Mouse (Mus musculus) liver, embryonic 11.5 days (tissue): ENCODE results near the gene Ric8b. TPM values are rescaled to one million over a fixed set of nuclear protein-coding genes. Genes with fewer than 3 reads are reported as not detected.

Experiments
- ATAC-seq: fragments of 200-750 bp; cut with Nextera tagmentation; replicated peaks from 2 replicates; pipeline ENCODE4 v1.8.0; 2017; ENCODE audit warnings: moderate number of reproducible peaks, mild to moderate bottlenecking, moderate TSS enrichment, moderate library complexity; ENCODE audit not compliant: low FRiP score
- DNase-seq: peaks from one replicate; pipeline ENCODE4 v3.0.0-alpha.2; 2017; ENCODE audit warnings: low spot score
- H3K27ac ChIP-seq: fragments of 300-500 bp; sonication (generic); 2 replicates; pipeline ENCODE4 v1.5.1; 2014; ENCODE audit warnings: mild to moderate bottlenecking, low read depth, low read length, control low read depth
- H3K27me3 ChIP-seq: fragments of 300-500 bp; sonication (generic); replicated peaks from 2 replicates; pipeline ENCODE4 v1.6.1; 2014; ENCODE audit warnings: low read length, mixed read lengths; ENCODE audit not compliant: control insufficient read depth, insufficient read depth
- H3K36me3 ChIP-seq: fragments of 300-500 bp; sonication (generic); 2 replicates; pipeline ENCODE4 v1.6.1; 2014; ENCODE audit warnings: mild to moderate bottlenecking, low read length, moderate library complexity, mixed read lengths; ENCODE audit not compliant: control insufficient read depth, insufficient read depth
- H3K4me1 ChIP-seq: fragments of 300-500 bp; sonication (generic); replicated peaks from 2 replicates; pipeline ENCODE4 v1.6.1; 2014; ENCODE audit warnings: low read length, mixed read lengths; ENCODE audit not compliant: control insufficient read depth, insufficient read depth
- H3K4me2 ChIP-seq: fragments of 300-500 bp; sonication (generic); 2 replicates; pipeline ENCODE4 v1.6.1; 2014; ENCODE audit warnings: mild to moderate bottlenecking, control low read depth, moderate library complexity
- H3K4me3 ChIP-seq: fragments of 300-500 bp; sonication (generic); 2 replicates; pipeline ENCODE4 v1.5.1; 2014; ENCODE audit warnings: low read depth, low read length, control low read depth
- H3K9ac ChIP-seq: fragments of 300-500 bp; sonication (generic); 2 replicates; pipeline ENCODE4 v1.6.1; 2014; ENCODE audit warnings: low read depth, low read length, control low read depth
- H3K9me3 ChIP-seq: fragments of 300-500 bp; sonication (generic); 2 replicates; pipeline ENCODE4 v1.6.1; 2016; ENCODE audit warnings: low read length, inconsistent platforms, mixed read lengths; ENCODE audit not compliant: control insufficient read depth
- WGBS: fragments of 180-500 bp; shearing (Covaris S2); extraction: QIAGEN DNeasy Blood & Tissue Kit; methylation state at CpG from one replicate; pipeline ENCODE4 v1.1.7; 2014; 5-methylcytosine and 5-hydroxymethylcytosine counted together
- polyA plus RNA-seq: library from polyadenylated mRNA; unstranded; fragments of >200 nt; fragmentation: Nextera tagmentation; extraction: Ambion mirVana; gene quantifications from 2 replicates; pipeline ENCODE4 v1.2.1, GENCODE M21; 2014

The Ric8b gene
- polyA plus RNA-seq, 1 experiment from 2014 or later, result 9.7 TPM

DNA sequence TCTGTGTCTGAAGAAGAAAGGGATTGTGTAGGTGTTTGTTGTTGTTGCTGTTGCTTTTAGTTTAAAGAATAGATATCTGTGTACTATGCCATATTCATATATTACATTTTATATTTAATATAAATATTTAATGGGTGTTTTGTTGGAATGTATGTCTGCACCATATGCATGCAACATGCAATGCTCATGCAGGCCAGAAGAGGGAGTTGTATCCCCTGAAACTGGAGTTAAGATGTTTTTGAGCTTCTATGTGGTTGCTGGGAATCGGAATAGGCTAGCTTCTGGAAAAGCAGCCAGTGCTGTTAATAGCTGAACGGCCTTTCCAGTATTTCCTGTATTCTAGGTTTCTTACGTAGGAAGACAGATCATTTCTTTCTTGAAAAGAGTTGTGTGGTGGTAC is 28.3 kb downstream of the Ric8b start:
- Histone ChIP-seq H3K4me1 (no peaks in the 10 kb centered on the region), H3K27me3 (no peaks in the 10 kb centered on the region), H3K9me3 (no peaks in the 10 kb centered on the region), H3K27ac (no peak overlapping the region), H3K9ac (no peak overlapping the region), H3K4me2 (no peak overlapping the region), H3K36me3 (peaks cover 8% of the 10 kb centered on the region; the same call in 1 of the 2 replicates), H3K4me3 (no peak overlapping the region)
- DNase-seq (no peak), ATAC-seq (no peak)
- 91% methylated on average over 3 of the region's 3 CpGs for WGBS

DNA sequence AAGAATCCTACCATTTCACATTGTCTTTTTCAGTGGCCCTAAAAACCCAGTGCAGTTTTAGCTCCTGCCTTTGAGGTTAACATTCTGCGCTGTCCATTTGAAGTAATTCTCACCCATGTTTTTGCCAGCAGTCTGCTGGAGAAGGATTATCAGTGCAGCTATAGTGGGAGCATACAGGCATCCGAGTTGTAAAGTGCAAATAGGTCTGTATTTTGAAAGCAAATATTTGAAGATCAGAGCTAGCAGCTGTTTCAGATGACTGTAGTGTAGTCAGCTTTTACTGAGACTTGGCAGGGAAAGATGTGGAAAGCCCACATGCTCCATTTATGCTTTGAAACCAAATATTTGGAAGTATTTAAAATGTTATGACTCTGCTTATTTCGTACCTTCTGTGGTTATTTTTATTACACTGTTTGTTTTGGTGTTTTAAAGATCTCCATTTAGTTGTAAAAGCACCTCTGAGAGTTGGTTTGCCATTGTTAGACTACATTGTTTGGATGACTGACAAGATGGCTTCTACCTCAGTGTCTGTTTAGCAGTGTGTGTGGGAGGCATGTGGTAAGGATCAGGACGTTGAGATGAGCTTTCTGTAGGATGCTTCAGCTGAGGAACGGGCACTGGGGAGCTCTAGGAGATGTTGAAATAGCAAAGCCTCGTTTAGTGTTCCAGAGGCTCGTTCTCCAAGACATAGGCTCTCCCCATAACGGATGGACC is 31.7 kb downstream of the Ric8b start:
- no peaks in the 10 kb centered on the region for H3K4me1 ChIP-seq
- no peak overlapping the region for H3K9ac ChIP-seq
- H3K4me3 ChIP-seq, result no peak overlapping the region
- 71% methylated on average over 8 of the region's 8 CpGs for WGBS
- no peaks in the 10 kb centered on the region for H3K9me3 ChIP-seq
- H3K27ac ChIP-seq, result no peak overlapping the region
- DNase-seq (no peak), ATAC-seq (no peak)
- peaks cover 8% of the 10 kb centered on the region; the same call in 1 of the 2 replicates for H3K36me3 ChIP-seq
- H3K4me2 ChIP-seq, result no peak overlapping the region
- H3K27me3 ChIP-seq, result no peaks in the 10 kb centered on the region

DNA sequence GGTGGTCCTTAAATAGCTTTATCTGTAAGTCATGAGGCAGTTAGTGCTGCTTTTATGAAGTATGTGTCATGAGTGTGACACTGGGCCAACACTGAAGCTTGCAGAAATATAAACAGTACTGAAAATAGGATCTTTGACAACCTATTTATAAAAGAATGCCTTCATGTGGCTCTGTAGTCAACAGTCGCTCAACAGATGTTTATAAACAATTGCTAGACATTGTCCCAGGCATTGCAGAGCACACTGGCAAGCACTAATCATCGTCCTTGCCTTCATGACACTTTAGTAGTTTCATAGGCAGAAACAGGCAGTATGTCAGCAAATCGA is 32.2 kb downstream of the Ric8b start:
- no peak overlapping the region for H3K27ac ChIP-seq
- WGBS, result 86% methylated on average over 3 of the region's 3 CpGs
- H3K9ac ChIP-seq, result no peak overlapping the region
- peaks cover 8% of the 10 kb centered on the region; the same call in 1 of the 2 replicates for H3K36me3 ChIP-seq
- no peaks in the 10 kb centered on the region for H3K4me1 ChIP-seq
- ATAC-seq (no peak), DNase-seq (no peak)
- no peak overlapping the region for H3K4me2 ChIP-seq
- no peaks in the 10 kb centered on the region for H3K9me3 ChIP-seq
- H3K4me3 ChIP-seq, result no peak overlapping the region
- H3K27me3 ChIP-seq, result no peaks in the 10 kb centered on the region

DNA sequence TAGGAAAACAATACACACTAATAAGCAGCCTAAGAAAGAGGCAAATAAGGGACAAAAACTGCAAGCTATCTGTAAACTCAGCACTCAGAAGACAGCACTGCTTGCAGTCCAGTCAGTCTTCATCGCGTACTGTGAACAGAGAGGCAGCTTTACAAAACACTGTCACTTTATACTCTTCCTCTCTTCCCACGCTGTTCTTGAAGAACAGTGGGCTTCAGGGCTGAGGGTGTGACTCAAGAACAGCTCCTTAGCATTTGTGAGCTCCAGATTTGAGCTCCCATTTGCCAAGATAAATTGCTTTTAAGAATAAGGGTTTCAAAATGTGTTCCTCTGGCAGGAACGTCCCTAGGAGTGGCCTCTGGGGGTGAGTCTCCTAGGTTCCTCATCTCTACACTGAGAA is 33.0 kb downstream of the Ric8b start:
- no peaks in the 10 kb centered on the region for H3K9me3 ChIP-seq
- peaks cover 2% of the 10 kb centered on the region; the same call in 1 of the 2 replicates for H3K4me1 ChIP-seq
- H3K36me3 ChIP-seq, result peaks cover 10% of the 10 kb centered on the region; the same call in 1 of the 2 replicates
- no peaks in the 10 kb centered on the region for H3K27me3 ChIP-seq
- no peak overlapping the region for H3K9ac ChIP-seq
- H3K4me3 ChIP-seq, result no peak overlapping the region
- no peak overlapping the region for H3K4me2 ChIP-seq
- ATAC-seq (no peak), DNase-seq (no peak)
- no peak overlapping the region for H3K27ac ChIP-seq
- WGBS, result 84% methylated on average over 4 of the region's 4 CpGs

DNA sequence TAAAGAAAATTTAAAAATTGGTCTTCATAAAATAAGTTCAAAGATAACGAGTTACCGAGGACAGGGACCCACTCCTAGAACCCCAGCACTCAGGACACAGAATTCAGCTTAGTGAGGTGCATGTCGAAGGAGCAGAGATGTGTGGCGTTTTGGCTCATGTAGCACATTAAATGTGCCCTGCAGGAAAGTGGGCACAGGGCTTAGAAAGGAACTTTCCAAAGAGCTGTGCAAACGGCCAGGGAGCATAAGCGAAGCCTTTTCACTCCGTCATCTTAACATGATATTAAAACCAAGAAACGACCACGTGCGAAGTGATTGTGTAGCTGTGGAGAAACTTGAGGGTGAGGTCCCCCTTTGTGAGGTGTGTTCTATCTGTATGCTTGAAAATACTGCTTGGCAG is 36.8 kb downstream of the Ric8b start:
- H3K4me1 ChIP-seq, result peaks cover 5% of the 10 kb centered on the region; the same call in 1 of the 2 replicates
- H3K9me3 ChIP-seq, result no peaks in the 10 kb centered on the region
- WGBS, result 89% methylated on average over 10 of the region's 10 CpGs
- DNase-seq, result no peak
- no peak for ATAC-seq
- 0 out of 2 replicates have a peak, but pooled peaks cover 2% of the 10 kb centered on the region for H3K36me3 ChIP-seq
- H3K9ac ChIP-seq, result no peak overlapping the region
- H3K27ac ChIP-seq, result no peak overlapping the region
- H3K4me3 ChIP-seq, result no peak overlapping the region
- H3K27me3 ChIP-seq, result no peaks in the 10 kb centered on the region
- H3K4me2 ChIP-seq, result no peak overlapping the region

DNA sequence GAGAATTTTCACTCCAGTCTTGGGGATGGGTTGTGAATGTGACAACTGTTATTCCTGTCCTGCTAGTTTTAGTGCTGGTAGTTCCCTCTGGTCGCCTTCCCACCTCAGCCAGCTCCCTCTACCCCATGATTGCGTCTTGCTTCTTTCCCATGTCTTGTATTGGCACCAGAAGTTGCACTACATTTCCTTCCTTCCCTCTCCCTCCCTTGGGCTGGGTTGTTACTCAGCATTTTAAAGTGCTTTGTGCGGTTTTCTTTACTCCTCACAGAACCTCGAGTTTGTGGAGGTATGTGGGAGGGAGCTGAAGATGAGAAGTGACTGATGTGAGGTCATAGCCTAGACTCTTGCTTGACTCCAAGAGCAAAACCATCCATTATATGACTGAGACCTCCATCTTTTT is 38.8 kb downstream of the Ric8b start:
- no peak for ATAC-seq
- DNase-seq, result no peak
- Histone ChIP-seq H3K27me3 (no peaks in the 10 kb centered on the region), H3K36me3 (0 out of 2 replicates have a peak, but pooled peaks cover 2% of the 10 kb centered on the region), H3K4me1 (peaks cover 5% of the 10 kb centered on the region; the same call in 1 of the 2 replicates), H3K9ac (no peak overlapping the region), H3K4me3 (no peak overlapping the region), H3K4me2 (no peak overlapping the region), H3K9me3 (no peaks in the 10 kb centered on the region), H3K27ac (no peak overlapping the region)
- 52% methylated on average over 4 of the region's 4 CpGs for WGBS

DNA sequence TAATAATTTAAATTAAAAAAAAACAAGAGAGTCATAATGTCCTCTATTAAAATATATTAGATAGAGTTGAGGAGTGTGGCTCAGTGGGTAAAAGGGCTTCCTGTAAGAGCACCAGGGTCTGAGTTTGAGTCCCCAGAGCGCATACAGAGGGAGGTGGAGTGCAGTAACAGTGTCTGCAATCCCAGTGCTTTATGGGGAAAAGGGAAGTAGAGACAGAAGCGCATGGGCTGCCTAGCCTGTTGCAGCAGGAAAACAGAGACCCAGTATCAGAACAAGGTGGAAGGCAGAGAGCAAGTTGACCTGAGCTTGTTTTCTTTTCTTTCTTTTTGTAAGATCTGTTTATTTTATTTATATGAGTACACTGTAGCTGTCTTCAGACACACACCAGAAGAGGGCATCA is 41.2 kb downstream of the Ric8b start:
- H3K9me3 ChIP-seq, result no peaks in the 10 kb centered on the region
- H3K9ac ChIP-seq, result no peak overlapping the region
- no peak for DNase-seq
- H3K27me3 ChIP-seq, result no peaks in the 10 kb centered on the region
- H3K4me1 ChIP-seq, result peaks cover 5% of the 10 kb centered on the region; the same call in 1 of the 2 replicates
- H3K27ac ChIP-seq, result no peak overlapping the region
- WGBS, result 71% methylated on average over 2 of the region's 2 CpGs
- no peak overlapping the region for H3K4me2 ChIP-seq
- no peak overlapping the region for H3K4me3 ChIP-seq
- ATAC-seq, result no peak
- peaks cover 7% of the 10 kb centered on the region for H3K36me3 ChIP-seq

DNA sequence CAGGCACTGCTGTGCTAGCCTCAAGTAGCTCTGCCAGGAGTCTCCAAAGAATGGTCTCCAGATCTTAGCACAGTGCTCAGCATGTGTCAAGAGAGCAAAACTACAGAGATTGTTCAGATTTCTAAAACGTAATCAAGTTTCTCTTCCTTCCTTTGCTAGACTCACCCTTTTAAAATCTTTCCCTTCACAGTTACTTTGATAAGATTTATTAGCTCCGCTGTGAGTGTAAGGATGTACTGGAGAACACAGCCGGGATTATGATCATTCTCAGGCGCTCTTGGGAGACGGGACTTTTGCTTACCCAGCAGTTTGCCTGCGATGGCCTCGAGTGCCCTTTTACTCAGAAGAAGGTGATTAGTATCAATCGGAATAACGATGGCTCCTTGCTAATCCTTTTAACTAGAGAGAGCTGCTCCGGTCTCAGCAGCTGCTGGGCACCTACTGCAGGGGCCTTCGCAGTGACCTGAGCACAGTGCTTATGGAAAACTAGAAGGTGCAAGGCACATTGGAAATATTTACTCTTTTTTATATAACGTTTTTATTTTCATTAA is 43.0 kb downstream of the Ric8b start:
- peaks cover 5% of the 10 kb centered on the region for H3K36me3 ChIP-seq
- H3K4me1 ChIP-seq, result 0 out of 2 replicates have a peak, but pooled peaks cover 3% of the 10 kb centered on the region
- 69% methylated on average over 12 of the region's 12 CpGs for WGBS
- no peak overlapping the region for H3K9ac ChIP-seq
- H3K4me2 ChIP-seq, result no peak overlapping the region
- DNase-seq (no peak), ATAC-seq (no peak)
- no peaks in the 10 kb centered on the region for H3K27me3 ChIP-seq
- no peak overlapping the region for H3K4me3 ChIP-seq
- H3K9me3 ChIP-seq, result no peaks in the 10 kb centered on the region
- H3K27ac ChIP-seq, result no peak overlapping the region

DNA sequence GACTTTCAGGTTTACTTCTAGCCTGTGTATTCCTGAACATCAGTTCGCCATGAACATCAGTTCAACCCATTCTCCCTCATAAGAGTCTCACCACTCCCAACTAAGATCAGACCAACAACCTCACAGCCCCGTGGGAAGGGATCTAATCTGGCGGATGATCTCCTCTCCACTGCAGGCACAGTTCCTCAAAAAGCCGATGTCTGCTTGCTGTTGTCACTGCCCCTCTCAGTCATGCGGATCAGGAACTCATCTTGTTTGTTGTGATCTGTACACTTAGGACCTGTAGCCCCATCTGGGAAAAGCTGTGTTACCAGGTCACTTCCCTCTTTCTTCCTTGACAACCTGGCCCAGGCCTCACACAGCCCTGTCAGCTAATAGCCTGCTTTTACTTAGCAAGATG is 45.7 kb downstream of the Ric8b start:
- H3K9me3 ChIP-seq, result no peaks in the 10 kb centered on the region
- no peak overlapping the region for H3K4me3 ChIP-seq
- ATAC-seq, result no peak
- no peak for DNase-seq
- H3K27me3 ChIP-seq, result no peaks in the 10 kb centered on the region
- H3K27ac ChIP-seq, result no peak overlapping the region
- peaks cover 6% of the 10 kb centered on the region for H3K4me1 ChIP-seq
- peaks cover 5% of the 10 kb centered on the region for H3K36me3 ChIP-seq
- WGBS, result 67% methylated on average over 5 of the region's 5 CpGs
- H3K9ac ChIP-seq, result no peak overlapping the region
- no peak overlapping the region for H3K4me2 ChIP-seq
